8 mouse cellular contexts compared by ENCODE assay signal in the genomic region with DNA sequence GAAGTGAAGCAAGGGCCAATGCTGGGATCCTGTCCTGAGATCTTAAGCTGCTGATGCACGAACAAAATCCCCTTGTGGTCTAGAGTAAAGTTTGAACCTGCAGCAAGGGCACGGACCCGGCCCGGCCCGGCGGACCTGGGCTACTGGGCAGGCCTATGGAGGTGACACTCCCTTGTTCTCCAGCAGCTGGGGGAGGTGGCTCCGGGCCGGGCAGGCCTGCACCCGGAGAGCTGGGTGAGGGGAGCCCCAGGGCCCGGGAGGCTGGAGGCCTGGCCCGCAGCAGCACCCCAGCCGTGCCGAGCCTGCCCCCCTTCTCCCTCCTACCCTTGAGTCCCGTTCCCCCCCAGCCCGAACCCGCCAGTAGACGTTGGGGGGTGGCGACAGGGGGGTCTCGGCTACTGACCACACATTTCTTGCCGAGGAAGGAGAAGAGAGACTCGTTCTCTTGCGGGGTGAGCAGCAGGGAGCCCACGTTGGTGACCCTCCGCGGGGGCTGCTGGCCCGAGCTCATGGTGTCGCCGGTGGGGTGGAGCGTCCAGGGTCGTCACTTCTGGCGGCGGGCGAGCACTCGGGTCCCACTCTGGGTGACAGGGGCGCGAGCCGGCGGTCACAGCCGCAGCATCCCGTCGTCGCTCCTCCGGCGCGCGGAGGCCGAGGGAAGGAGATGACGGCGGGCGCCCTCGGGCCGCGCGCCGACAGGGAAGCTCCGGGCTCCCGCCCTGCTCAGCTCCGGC. TPM values are rescaled to one million over a fixed set of nuclear protein-coding genes. Genes with fewer than 3 reads are reported as not detected.
DNase-seq lines count a peak whose midpoint lies in the region; ATAC-seq and TF ChIP-seq lines count a peak whose summit lies in the region.

No protein-coding gene starts in this region.

- DNase-seq in 416B (ENCODE audit: low read depth) (peak; percentile 52), Patski (ENCODE audit: low read depth, low spot score) (peak; percentile 15), liver (peak; percentile 69)
- peak; percentile 32 for DNase-seq in heart, adult 8-10 months (ENCODE audit: low spot score)
- DNase-seq in kidney, adult 18-20 months = peak; percentile 72

- peak overlapping the region; percentile 63 for H3K4me2 ChIP-seq in embryonic facial prominence, embryonic 15.5 days (replicated peaks)

- peak overlapping the region; percentile 97 for H3K27ac ChIP-seq in embryonic facial prominence, embryonic 15.5 days (replicated peaks)
- H3K27ac ChIP-seq in testis, adult 2 months (ENCODE audit: control insufficient read depth, insufficient read depth, low read depth, low read length) = peak overlapping the region; percentile 91

- peak overlapping the region; percentile 90 for H3K9ac ChIP-seq in embryonic facial prominence, embryonic 15.5 days

- H3K36me3 ChIP-seq in embryonic facial prominence, embryonic 15.5 days = no peaks in the 10 kb centered on the region
- no peaks in the 10 kb centered on the region for H3K36me3 ChIP-seq in testis, adult 2 months (ENCODE audit: control insufficient read depth, insufficient read depth, low read length)

- 1% methylated on average over 45 of the region's 58 CpGs for WGBS in embryonic facial prominence, embryonic 15.5 days

- TF ChIP-seq CTCF in Patski (IDR thresholded peaks at IDR 0.05) = no peak
- TF ChIP-seq CTCF in testis, adult 2 months (IDR thresholded peaks at IDR 0.05; ENCODE audit: control insufficient read depth, insufficient read depth, insufficient replicate concordance, low read depth, low read length) = no peak

- peak; percentile 61 for ATAC-seq in Patski
- peak; percentile 20 for ATAC-seq in embryonic facial prominence, embryonic 15.5 days (ENCODE audit: insufficient number of reproducible peaks, low FRiP score, low TSS enrichment, low read depth)
- ATAC-seq in monocyte, adult 5-6 weeks (replicated peaks; ENCODE audit: insufficient number of reproducible peaks, low FRiP score, low TSS enrichment, poor library complexity, severe bottlenecking) = 0 out of 2 replicates have a peak, but pooled peaks have one; percentile 18

- H3K9me3 ChIP-seq in embryonic facial prominence, embryonic 15.5 days (replicated peaks) = no peaks in the 10 kb centered on the region

- peak overlapping the region; percentile 96 for H3K4me3 ChIP-seq in embryonic facial prominence, embryonic 15.5 days (replicated peaks)
- peak overlapping the region; percentile 95 for H3K4me3 ChIP-seq in testis, adult 2 months (ENCODE audit: control insufficient read depth, low read depth, low read length)

- no peaks in the 10 kb centered on the region; the same call in 1 of the 2 replicates for H3K4me1 ChIP-seq in embryonic facial prominence, embryonic 15.5 days
- peaks cover 4% of the 10 kb centered on the region for H3K4me1 ChIP-seq in testis, adult 2 months (ENCODE audit: control insufficient read depth, insufficient read depth, low read length)

- POLR2A ChIA-PET in Patski (lab: Charles Lee) = no interaction called here

- no peak for TF ChIP-seq POLR2A in testis, adult 2 months (IDR thresholded peaks at IDR 0.05; ENCODE audit: control insufficient read depth, low read depth, low read length)

- peaks cover 3% of the 10 kb centered on the region for H3K27me3 ChIP-seq in Patski
- H3K27me3 ChIP-seq in embryonic facial prominence, embryonic 15.5 days = no peaks in the 10 kb centered on the region
- H3K27me3 ChIP-seq in testis, adult 2 months (ENCODE audit: control insufficient read depth, insufficient read depth, low read length) = no peaks in the 10 kb centered on the region

- in situ Hi-C loops in Patski (cut with MboI; ENCODE audit: low pct_unique_long_range_greater_than_20kb) = no loop called here

- CTCF ChIA-PET in Patski (lab: Charles Lee) = interaction anchor here (0.8 to 2.0 kb wide), 4 partner anchors 14 to 134 kb away, joined by 3 to 6 read pairs (median 4); no protein-coding TSS in a partner anchor

RNA-seq across cellular contexts. Expression of a gene that starts 0.5 kb away (rescaled TPM):
- polyA plus RNA-seq in Patski (2021) = 61.1 TPM
- polyA plus RNA-seq in embryonic facial prominence, embryonic 15.5 days (2015; fragmentation: Nextera tagmentation; extraction: Ambion mirVana) = 67.5 and 76.6 TPM in 2 replicates
- total RNA-seq in heart, adult 8-10 months (2022) = 10 to 100 TPM; 23.5 to 27.0 (median 25.3) TPM
- 6.4 to 20.8 TPM (median 13.4 TPM) in 3 replicates for total RNA-seq in monocyte, adult 5-6 weeks (2017)
- 8.1 and 9.3 TPM in 2 replicates for polyA plus RNA-seq in testis, adult 2 months (2012; rRNA removed)

Comparison
In these comparisons a context has a peak if more than half of its experiments do, and no peak if none do; other contexts are left out.
1. Peak in every context shown above with its lines: DNase-seq, ATAC-seq, H3K4me3 ChIP-seq and H3K27ac ChIP-seq.
2. DNase-seq: peak in every context shown above with its lines; median percentile 72 in kidney, adult 18-20 months; 69 in liver; 52 in 416B; 32 in heart, adult 8-10 months; 15 in Patski.